Mouse (Mus musculus): ENCODE measurements around the gene Trhr2. TPM values are rescaled to one million over a fixed set of nuclear protein-coding genes. Genes with fewer than 3 reads are reported as not detected.
"Not testable (repeated sequence)": the region's sequence is repeated elsewhere in the genome, so short reads cannot be mapped to it uniquely, and the experiment has no call there.

Trhr2 gene
- total and polyA plus RNA-seq, 2 experiments from 2014 or later: 0.45 to 3.2 TPM

- DNase-seq (ENCODE audit: low spot score) (no peak), ATAC-seq (no peak)
- 0 out of 2 replicates have a peak overlapping the region, but pooled peaks have one; percentile 13 for H3K4me2 ChIP-seq (ENCODE audit: low read depth, low read length)
- H3K27ac ChIP-seq: no peak overlapping the region
- WGBS: 29% methylated on average over 14 of the region's 14 CpGs
- no peaks in the 10 kb centered on the region for H3K36me3 ChIP-seq (ENCODE audit: insufficient read depth, low read length)
- H3K4me3 ChIP-seq (ENCODE audit: low read length): no peak overlapping the region
- H3K9me3 ChIP-seq (ENCODE audit: low read length): no peaks in the 10 kb centered on the region
- 0 out of 2 replicates have a peak overlapping the region, but pooled peaks have one; percentile 5 for H3K9ac ChIP-seq (replicated peaks; ENCODE audit: low read length)
- H3K27me3 ChIP-seq (ENCODE audit: insufficient read depth, low read length): no peaks in the 10 kb centered on the region
- TF ChIP-seq CTCF (IDR thresholded peaks at IDR 0.05; ENCODE audit: low read depth): no peak
- H3K4me1 ChIP-seq (ENCODE audit: insufficient read depth, low read length): peaks cover 8% of the 10 kb centered on the region; the same call in 1 of the 2 replicates
These were observed 34.4 kb downstream of the Trhr2 start for GRCm38 (mm10) chr8:122326114-122326542.

- H3K9ac ChIP-seq (replicated peaks; ENCODE audit: low read length): no peak overlapping the region
- peaks cover 8% of the 10 kb centered on the region; the same call in 1 of the 2 replicates for H3K4me1 ChIP-seq (ENCODE audit: insufficient read depth, low read length)
- no peaks in the 10 kb centered on the region for H3K36me3 ChIP-seq (ENCODE audit: insufficient read depth, low read length)
- H3K4me2 ChIP-seq (ENCODE audit: low read depth, low read length): no peak overlapping the region
- H3K27me3 ChIP-seq (ENCODE audit: insufficient read depth, low read length): no peaks in the 10 kb centered on the region
- no peak overlapping the region for H3K27ac ChIP-seq
- no peak for TF ChIP-seq CTCF (IDR thresholded peaks at IDR 0.05; ENCODE audit: low read depth)
- no peak overlapping the region for H3K4me3 ChIP-seq (ENCODE audit: low read length)
- no peaks in the 10 kb centered on the region for H3K9me3 ChIP-seq (ENCODE audit: low read length)
- ATAC-seq (no peak), DNase-seq (ENCODE audit: low spot score) (no peak)
- 86% methylated on average over 2 of the region's 2 CpGs for WGBS
These were observed 35.4 kb downstream of the Trhr2 start for GRCm38 (mm10) chr8:122325196-122325595.

GRCm38 (mm10) chr8:122323951-122324402 is 36.6 kb downstream of the Trhr2 start:
- peak; percentile 50 for DNase-seq (ENCODE audit: low spot score)

GRCm38 (mm10) chr8:122322792-122323191 is 37.8 kb downstream of the Trhr2 start:
- H3K9me3 ChIP-seq (ENCODE audit: low read length): no peaks in the 10 kb centered on the region
- no peak overlapping the region for H3K9ac ChIP-seq (replicated peaks; ENCODE audit: low read length)
- DNase-seq (ENCODE audit: low spot score) (no peak), ATAC-seq (no peak)
- no peaks in the 10 kb centered on the region for H3K36me3 ChIP-seq (ENCODE audit: insufficient read depth, low read length)
- H3K4me2 ChIP-seq (ENCODE audit: low read depth, low read length): no peak overlapping the region
- H3K27me3 ChIP-seq (ENCODE audit: insufficient read depth, low read length): no peaks in the 10 kb centered on the region
- H3K4me1 ChIP-seq (ENCODE audit: insufficient read depth, low read length): peaks cover 8% of the 10 kb centered on the region; the same call in 1 of the 2 replicates
- 77% methylated on average over 11 of the region's 11 CpGs for WGBS
- H3K27ac ChIP-seq: no peak overlapping the region
- no peak overlapping the region for H3K4me3 ChIP-seq (ENCODE audit: low read length)
- no peak for TF ChIP-seq CTCF (IDR thresholded peaks at IDR 0.05; ENCODE audit: low read depth)

More at GRCm38 (mm10) chr8:122323951-122324402, 36.6 kb downstream of the Trhr2 start:
- peak overlapping the region; percentile 32; the same call in 1 of the 2 replicates for H3K27ac ChIP-seq
- H3K9me3 ChIP-seq (ENCODE audit: low read length); H3K4me2 ChIP-seq (ENCODE audit: low read depth, low read length); H3K4me3 ChIP-seq (ENCODE audit: low read length); H3K9ac ChIP-seq (replicated peaks; ENCODE audit: low read length); H3K27me3 ChIP-seq (ENCODE audit: insufficient read depth, low read length); H3K4me1 ChIP-seq (ENCODE audit: insufficient read depth, low read length); H3K36me3 ChIP-seq (ENCODE audit: insufficient read depth, low read length): not testable (repeated sequence)
- WGBS: 6% methylated on average over 13 of the region's 13 CpGs
- ATAC-seq: peak; percentile 44

GRCm38 (mm10) chr8:122322126-122322525 is 38.4 kb downstream of the Trhr2 start:
- no peaks in the 10 kb centered on the region for H3K9me3 ChIP-seq (ENCODE audit: low read length)
- H3K9ac ChIP-seq (replicated peaks; ENCODE audit: low read length): no peak overlapping the region
- 90% methylated on average over 7 of the region's 7 CpGs for WGBS
- no peaks in the 10 kb centered on the region for H3K36me3 ChIP-seq (ENCODE audit: insufficient read depth, low read length)
- no peak overlapping the region for H3K4me2 ChIP-seq (ENCODE audit: low read depth, low read length)
- no peak for TF ChIP-seq CTCF (IDR thresholded peaks at IDR 0.05; ENCODE audit: low read depth)
- no peak for DNase-seq (ENCODE audit: low spot score)
- H3K27ac ChIP-seq: no peak overlapping the region
- no peak overlapping the region for H3K4me3 ChIP-seq (ENCODE audit: low read length)
- peaks cover 8% of the 10 kb centered on the region; the same call in 1 of the 2 replicates for H3K4me1 ChIP-seq (ENCODE audit: insufficient read depth, low read length)
- H3K27me3 ChIP-seq (ENCODE audit: insufficient read depth, low read length): no peaks in the 10 kb centered on the region
- no peak for ATAC-seq

- Histone ChIP-seq H3K9ac (replicated peaks; ENCODE audit: low read length) (no peak overlapping the region), H3K27ac (no peak overlapping the region), H3K36me3 (ENCODE audit: insufficient read depth, low read length) (no peaks in the 10 kb centered on the region), H3K4me2 (ENCODE audit: low read depth, low read length) (no peak overlapping the region), H3K27me3 (ENCODE audit: insufficient read depth, low read length) (no peaks in the 10 kb centered on the region), H3K4me1 (ENCODE audit: insufficient read depth, low read length) (peaks cover 8% of the 10 kb centered on the region; the same call in 1 of the 2 replicates), H3K9me3 (ENCODE audit: low read length) (no peaks in the 10 kb centered on the region), H3K4me3 (ENCODE audit: low read length) (no peak overlapping the region)
- ATAC-seq (no peak), DNase-seq (ENCODE audit: low spot score) (no peak)
- TF ChIP-seq CTCF (IDR thresholded peaks at IDR 0.05; ENCODE audit: low read depth): no peak
- whole genome bisulfite sequencing: 67% methylated on average over 10 of the region's 10 CpGs
These were observed 39.1 kb downstream of the Trhr2 start for GRCm38 (mm10) chr8:122321455-122321921.

- H3K4me2 ChIP-seq (ENCODE audit: low read depth, low read length): no peak overlapping the region
- no peak overlapping the region for H3K4me3 ChIP-seq (ENCODE audit: low read length)
- H3K27me3 ChIP-seq (ENCODE audit: insufficient read depth, low read length): no peaks in the 10 kb centered on the region
- no peaks in the 10 kb centered on the region for H3K36me3 ChIP-seq (ENCODE audit: insufficient read depth, low read length)
- no peak overlapping the region for H3K9ac ChIP-seq (replicated peaks; ENCODE audit: low read length)
- no peaks in the 10 kb centered on the region for H3K9me3 ChIP-seq (ENCODE audit: low read length)
- 22% methylated on average over 3 of the region's 3 CpGs for WGBS
- TF ChIP-seq CTCF (IDR thresholded peaks at IDR 0.05; ENCODE audit: low read depth): no peak
- no peak for ATAC-seq
- H3K4me1 ChIP-seq (ENCODE audit: insufficient read depth, low read length): no peaks in the 10 kb centered on the region
- H3K27ac ChIP-seq: no peak overlapping the region
- no peak for DNase-seq (ENCODE audit: low spot score)
These were observed 40.0 kb downstream of the Trhr2 start for GRCm38 (mm10) chr8:122320541-122320940.
